Mouse (Mus musculus): ENCODE data around the gene Pik3ca.

GRCm38 (mm10) chr3:32434016-32434415 is 36.5 kb downstream of the Pik3ca start:
- no peak for TF ChIP-seq CTCF (IDR thresholded peaks at IDR 0.05; ENCODE audit: control insufficient read depth, insufficient read depth, insufficient read length)
- TF ChIP-seq USF1 (IDR thresholded peaks at IDR 0.05; ENCODE audit: low read depth): no peak
